Mouse (Mus musculus): ENCODE measurements at regions not wholly inside any gene's neighbourhood (a gene's known extent, or its start where the extent isn't known, plus 50 kb on each side); places are given as distances from the start of the nearest gene placed in this dataset.

- intact Hi-C loops (cut with DNase I) = no loop called here
- no peak for DNase-seq
Measured at GRCm38 (mm10) chr9:26681516-26681915, 52.0 kb upstream of the B3gat1 start.
